Mouse (Mus musculus) spleen, postnatal 10 days (tissue): ENCODE measurements around the gene Drg1.
A peak's percentile ranks its signal among the peaks of the same experiment; 100 is the strongest.
"Not testable (repeated sequence)": the region's sequence is repeated elsewhere in the genome, so short reads cannot be mapped to it uniquely, and the experiment has no call there.

Experiments
- DNase-seq, 2 experiments: peaks; one replicate each; pipeline ENCODE4 v3.0.0; 2021 to 2022; ENCODE audit warnings: low spot score in 2 of 2

The Drg1 gene

DNA sequence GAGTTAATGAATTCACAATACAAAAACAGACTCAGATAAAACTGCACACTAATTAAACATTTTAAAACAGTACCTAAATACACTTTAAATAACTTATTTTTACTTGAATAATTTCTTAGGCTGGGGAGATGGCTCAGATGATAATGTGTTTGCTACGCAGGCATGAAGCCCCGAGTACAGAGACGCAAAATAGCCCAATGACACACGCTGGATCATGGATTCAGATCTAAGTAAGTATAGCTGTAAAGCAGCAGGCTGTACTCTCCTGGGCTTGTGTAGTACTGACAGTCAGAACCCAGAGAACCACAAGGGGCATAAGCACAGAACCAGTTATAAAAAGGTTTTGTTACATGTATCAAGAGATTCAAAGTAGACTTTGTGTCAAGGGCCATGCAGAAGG is 99.1 kb downstream of the Drg1 start:
- not testable (repeated sequence) for DNase-seq

DNA sequence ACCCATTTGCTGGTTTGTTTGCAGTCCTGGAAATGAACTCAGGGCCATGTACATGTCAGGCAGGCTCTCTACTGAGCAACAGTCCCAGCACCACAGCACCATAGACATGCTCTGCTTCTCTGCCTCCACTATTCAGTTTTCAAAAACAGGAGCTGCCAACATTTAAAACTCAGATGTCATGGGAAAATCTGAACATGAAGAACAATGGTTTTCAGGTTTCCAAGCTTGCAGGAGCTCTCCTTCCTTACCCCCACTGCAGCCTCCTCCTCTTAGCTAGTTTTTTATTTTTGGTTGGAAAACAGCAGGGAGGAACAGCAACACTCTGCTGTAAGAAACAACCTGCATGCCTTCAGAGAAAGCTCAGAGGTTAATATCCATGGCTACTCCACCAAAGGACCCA is 99.9 kb downstream of the Drg1 start:
- DNase-seq, result not testable (repeated sequence)

DNA sequence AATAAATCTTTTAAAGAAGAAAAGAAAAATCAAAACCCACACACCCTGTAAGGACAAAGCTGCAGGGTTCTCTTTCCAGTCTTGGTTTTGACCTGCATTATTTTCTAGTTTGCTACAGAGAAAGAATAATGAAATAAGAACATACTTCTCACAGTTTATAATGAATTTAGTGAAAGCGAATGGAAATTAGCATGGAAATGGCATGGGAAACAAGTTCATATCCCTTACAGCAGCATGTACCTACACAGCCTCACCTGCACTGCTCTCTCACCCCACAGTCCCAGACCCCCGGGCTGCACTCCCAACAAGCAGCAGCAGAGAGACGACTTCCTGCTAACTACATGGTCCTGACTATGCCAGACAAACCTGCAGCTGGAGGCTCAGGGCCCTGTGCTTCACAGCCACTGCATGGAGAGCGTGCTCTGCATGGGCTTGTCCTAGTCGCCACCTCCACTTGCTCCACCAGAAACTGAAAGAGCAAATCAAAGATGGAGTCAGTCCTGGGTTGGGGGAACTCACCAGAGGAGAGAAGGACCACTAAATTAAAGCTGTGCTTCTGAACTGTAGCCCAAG is 100.9 kb downstream of the Drg1 start:
- DNase-seq, result not testable (repeated sequence)

DNA sequence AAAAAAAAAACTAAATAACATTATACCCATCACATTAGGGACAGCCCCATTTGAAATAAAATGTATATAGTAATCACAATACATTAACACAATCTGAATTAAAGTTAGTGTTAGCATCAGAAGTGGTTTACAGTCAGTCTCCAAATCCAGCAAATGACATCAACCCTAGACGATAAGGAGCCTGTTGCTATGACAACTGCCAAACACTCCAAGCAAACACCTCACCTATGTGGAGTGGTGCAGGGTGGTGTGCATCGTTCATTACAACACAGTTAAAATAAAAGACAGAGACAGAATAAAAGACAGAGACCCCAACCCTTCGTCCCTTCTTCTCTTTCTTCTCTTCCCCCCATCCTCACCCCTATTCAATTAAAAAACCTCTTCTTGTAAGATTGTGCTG is 102.6 kb downstream of the Drg1 start:
- not testable (repeated sequence) for DNase-seq

DNA sequence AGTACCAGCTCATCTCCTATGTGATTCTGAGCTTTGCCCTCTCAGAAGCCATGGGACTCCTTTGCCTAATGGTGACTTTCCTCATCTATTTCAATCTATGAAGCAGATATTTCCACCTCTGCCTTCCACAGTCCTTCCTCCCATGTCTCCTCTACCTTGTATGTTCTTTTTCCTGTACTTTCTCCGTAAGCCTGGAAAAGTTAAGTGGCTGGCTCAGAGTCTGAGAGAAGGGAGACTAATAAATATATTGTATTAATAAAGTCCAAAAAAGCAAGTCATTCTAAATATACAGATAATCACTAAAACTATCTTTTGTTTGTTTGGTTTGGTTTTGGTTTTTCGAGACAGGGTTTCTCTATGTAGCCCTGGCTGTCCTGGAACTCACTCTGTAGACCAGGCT is 103.1 kb downstream of the Drg1 start:
- DNase-seq, result peak; percentile 49 to 51

DNA sequence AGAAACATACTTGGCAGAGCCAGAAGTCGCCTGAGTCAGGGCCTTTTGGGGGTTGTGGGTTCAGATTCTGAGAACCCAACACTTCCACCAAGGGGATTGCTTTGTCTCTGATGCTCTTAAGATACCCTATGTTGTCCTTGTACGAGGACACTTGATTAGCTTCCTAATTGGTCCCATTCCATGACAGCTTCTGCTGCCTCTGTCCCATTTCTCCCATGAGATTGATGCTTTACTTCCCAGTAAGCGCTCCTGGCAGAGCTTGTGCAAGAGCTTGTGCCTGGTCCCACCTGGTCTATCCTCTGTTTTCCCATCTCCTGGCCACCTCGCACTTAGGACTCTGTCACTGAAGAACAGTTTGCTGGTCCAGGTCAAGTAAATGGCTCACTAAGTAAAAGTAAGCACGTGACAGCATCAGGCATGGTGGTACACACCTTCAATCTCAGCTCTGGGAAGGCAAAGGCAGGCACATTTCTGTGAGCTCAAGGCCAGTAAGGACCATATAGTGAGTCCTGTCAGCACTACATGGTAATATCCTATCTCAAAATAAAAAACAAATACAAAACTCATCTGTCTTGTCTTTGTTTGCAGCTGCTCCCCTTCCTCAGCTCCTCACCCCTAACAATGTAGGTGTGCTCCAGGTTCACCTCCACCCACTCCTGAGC is 103.8 kb downstream of the Drg1 start:
- DNase-seq, result peak; percentile 56 to 80

DNA sequence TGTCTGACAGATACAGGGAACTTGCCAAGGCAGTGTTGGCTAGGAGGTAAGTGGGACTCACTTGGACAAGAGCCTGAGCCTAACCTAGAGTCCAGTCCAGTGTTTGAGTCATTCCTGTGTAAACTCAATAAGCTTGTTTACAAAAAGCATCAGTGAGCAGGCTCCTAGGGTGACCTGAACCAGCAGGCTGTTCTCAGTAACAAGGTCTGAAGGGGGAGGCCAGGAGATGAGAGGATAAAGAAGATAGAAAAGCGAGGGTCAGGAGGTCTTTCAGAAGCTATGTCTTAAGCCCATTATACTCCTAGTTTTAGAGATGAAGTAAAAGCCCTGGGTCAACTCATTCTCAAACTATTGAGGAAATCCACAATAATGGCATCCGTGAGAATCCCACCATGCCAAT is 104.8 kb downstream of the Drg1 start:
- peak; percentile 62 to 71 for DNase-seq

DNA sequence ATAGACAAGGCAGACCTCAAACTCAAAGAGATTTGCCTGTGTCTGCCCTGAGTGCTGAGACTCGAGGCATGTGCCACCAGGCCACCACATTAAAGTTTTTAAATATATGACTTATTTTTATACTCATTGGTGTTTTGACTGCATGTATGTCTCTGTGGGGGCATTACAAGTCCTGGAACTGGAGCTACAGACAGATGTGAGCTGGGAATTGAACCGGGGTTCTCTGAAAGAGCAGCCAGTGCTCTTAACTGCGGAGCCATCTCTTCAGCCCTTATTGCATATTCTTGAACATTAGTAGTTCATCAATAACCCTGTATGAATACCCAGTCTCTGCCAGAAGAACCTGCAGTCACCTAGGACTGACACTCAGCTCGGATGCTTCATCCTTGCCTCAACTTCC is 107.4 kb downstream of the Drg1 start:
- DNase-seq, result not testable (repeated sequence)

DNA sequence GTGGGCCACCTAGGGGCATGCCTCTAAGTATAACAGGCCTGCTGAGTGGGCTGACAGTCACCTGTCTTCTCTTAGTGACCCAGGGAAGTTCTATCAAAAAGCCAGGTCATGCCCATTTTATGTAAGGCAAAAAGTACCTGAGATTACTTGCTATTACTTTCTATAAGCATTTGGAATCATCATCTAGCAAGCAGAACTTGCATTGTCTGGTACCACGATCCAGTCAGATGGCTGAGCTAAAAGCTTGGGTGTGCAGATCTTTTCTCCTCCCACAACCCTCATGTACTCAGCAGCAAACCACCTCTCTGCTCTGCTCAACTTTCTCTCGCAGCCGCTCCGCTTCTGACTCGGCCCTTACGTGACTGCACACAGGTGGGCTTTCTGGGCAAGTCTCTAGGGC is 108.2 kb downstream of the Drg1 start:
- DNase-seq, result peak in 1 of 2 experiments; percentile 37

DNA sequence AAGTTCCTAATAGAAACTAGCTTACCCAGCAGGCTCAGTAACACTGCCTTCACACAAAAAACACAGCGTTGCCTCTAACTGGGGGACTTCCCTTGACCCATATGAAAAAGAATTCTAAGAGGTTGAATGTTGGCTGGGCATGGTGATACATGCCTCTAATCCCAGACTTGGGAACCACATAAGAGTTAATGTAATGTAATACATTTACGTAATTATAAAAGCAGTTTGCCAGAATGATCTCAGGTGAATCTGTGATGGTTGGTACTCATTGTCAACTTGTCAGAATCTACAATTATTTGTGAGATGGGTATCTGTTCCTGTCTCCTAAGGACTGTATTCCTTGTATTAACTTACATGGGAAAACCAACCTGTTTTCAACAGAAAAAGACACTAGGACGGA is 109.2 kb downstream of the Drg1 start:
- not testable (repeated sequence) for DNase-seq

DNA sequence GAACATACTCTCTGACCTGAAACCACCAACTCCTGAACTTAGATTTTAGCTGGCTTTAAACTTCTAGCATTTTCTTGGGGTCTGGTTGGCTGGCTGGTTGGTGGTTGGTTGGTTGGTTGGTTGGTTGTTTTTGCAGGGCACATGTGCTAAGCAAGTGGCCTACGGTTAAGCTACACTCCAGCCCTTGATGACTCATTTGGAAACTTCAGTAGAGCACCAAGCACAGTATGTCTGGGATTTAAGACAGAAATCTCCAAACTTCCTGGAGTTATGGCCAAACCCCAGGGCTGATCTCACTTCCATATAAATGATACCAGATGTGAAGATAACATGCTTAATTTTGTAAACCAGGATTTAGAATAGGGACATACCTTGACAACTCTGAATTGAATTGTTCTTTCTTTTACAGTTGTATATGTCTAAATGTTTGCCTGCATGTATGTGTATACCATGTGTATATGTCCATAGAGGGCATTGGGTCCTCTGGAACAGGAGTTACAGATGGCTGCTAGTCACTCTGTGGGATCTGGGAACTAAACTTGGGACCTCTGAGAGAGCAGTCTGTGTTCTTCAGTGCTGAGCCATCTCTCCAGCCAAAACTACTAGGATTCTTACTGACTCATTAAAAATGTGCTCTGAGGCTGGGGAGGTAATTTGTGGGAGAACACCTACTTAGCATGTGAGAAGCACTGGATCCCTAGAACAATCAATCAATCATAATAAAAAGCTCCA is 112.4 kb downstream of the Drg1 start:
- DNase-seq, result peak; percentile 67 to 77

DNA sequence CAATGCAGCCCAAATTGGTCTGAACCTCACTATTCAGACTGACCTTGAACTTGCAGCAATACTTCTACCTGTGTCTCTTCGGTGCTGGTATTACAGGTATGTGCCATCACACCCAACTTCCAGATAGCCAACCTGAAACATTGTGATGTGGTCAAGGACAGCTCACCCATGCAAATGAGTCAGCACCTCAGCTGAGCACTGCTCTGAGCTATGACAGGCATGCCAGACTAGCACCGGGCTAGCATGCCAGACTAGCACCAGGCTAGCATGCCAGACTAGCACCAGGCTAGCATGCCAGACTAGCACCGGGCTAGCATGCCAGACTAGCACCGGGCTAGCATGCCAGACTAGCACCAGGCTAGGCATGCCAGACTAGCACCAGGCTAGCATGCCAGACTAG is 114.9 kb downstream of the Drg1 start:
- peak in 1 of 2 experiments; percentile 33 for DNase-seq

DNA sequence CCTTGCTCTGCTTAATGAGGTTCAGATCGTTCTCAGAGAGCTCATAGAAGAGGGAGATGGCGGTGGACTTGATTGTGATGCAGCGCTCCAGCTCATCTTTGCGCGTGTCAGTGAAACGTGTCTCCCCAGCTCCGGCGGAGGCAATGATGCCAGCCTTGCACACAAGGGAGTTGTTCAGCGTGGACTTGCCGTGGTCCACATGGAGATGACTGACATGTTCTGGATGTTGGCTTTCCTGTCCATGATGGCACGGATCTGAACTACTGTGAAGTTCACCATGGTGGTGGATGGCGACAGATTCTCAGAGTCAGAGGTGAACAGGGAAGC is 115.6 kb downstream of the Drg1 start:
- DNase-seq, result not testable (repeated sequence)

DNA sequence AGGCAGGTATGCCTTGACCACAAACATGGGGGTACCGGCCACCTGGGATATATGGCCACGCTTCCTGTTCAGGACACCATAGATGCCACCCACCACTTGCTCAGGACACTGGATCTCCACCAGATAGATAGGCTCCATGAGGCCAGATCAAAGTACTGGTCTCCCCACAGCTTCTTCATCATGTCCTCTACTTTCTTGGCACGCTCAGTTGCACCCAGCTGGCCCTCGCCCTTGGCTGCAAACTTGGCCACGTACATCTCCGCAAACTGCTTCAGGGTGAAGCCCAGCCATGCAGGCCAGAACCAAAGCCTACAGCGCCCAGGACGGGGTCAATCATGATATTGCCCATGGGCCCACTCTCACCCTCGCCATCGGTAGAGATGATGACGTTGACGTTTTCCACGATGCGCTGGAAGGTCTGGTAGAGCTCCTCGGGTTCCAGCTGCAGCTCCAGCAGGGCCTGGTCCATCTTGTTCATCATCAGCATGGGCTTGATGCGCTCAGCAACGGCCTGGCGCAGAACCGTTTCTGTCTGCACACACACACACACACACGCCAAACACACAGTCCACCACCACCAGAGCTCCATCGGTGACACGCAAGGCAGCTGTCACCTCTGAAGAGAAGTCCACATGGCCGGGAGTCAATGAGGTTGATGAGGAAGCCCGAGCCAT is 116.1 kb downstream of the Drg1 start:
- DNase-seq, result peak in 1 of 2 experiments; percentile 56

DNA sequence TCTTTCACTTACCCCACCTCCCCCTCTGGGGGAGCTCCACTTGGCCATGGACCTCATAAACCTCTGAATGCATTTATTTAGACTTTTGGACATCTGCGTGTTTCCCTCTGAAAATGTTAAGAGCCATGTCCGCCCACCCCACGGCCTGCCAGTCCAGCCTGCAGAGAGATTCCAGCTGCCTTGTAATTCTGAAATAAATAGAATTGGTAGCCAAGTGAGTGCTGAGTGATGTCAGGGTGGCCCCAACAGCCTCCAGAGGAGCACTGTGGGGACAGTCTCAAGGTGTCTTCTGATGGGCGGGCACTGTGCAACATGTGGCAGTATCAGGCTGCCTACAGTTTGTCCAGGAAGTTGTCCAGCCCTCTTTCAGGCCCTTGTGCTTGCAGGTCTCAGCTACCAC is 116.7 kb downstream of the Drg1 start:
- not testable (repeated sequence) for DNase-seq

DNA sequence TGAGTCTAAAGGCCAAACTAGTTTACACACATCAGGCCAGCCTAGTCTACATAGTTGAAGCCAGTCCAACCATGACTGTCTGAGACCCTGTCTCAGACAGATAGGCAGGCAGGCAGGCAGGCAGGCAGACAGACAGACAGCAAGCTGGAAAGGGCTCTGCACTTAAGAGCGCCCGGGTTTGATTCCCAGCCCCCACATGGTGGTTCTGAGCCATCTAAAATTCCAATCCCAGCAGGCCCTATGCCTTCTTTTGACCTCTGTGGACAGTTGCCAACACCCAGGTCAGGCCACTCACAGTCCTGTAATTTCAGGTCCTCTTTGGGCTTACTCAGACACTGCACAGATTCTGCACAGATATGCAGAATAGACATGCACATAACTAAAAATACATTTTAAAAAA is 119.4 kb downstream of the Drg1 start:
- not testable (repeated sequence) for DNase-seq

DNA sequence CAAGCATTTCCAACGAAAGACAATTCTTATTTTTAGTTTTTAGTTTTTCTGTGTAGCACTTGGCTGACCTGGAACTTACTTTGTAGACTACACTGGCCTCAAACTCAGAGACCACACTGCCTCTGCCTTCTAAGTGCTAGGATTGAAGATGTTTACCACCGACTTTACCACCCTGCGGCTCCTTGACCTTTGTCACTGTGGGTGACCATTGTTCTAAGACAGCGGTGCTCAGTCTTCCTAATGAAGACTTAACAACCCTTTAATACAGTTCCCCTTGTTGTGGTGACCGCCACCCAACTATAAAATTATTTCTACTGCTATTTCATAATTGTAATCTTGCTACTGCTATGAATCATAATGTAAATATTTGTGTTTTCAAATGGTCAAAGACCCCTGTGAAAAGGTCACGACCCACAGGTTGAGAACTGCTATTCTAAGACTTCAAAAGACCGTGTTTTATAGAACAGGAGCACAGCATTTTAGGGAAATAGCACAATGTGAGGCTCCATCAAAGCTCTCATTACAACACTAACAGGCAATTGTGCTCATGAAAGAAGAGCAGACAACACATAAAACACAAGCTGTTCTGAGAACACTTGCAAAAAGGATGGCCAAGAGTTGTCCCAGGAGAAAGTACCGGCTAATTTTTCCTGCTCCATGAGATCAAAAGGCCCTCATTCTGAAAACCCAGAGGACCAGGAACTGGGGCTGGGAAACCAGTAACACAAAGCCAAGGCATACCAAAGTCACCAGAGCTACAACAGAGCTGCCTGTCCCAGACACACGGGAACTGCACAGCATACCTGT is 120.7 kb downstream of the Drg1 start:
- peak in 1 of 2 experiments; percentile 40 for DNase-seq

DNA sequence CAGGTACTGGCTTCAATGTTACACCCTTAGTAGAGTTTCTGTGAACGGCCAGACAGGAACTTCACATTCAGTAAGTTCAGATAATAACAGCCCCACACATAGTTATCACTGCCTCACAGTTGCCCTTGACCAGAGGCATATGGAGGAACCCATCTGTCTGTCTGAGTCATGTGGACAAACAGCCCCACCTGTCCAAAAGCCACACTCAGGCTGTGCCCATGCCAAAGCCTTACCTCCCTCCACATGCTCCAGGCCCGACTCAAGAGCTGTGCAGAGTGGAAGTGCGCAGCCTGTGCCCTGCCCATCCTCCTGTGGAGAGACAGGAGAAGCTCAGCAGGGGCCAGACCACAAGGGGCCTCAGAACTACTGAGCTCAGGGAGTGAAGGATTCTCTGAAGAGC is 122.2 kb downstream of the Drg1 start:
- DNase-seq, result not testable (repeated sequence)

DNA sequence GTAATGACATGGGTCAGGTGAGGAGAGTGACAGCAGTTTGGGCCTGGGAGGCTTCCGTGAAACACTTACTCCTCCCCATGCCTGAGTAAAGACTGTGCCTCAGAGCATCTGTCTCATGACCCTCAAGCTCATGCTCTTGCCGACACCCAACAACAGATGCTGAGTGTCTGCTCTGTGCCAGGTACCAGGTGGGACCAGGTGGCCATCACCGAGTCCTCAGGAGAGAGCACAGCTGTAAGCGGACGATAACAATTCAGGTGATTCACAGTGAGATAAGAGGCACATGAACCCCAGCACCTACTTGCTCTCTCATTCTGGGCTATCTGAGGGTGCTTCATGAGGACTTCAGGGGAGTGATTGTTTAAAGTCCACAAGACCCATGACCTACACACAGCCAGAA is 123.8 kb downstream of the Drg1 start:
- DNase-seq, result peak; percentile 80 to 90

DNA sequence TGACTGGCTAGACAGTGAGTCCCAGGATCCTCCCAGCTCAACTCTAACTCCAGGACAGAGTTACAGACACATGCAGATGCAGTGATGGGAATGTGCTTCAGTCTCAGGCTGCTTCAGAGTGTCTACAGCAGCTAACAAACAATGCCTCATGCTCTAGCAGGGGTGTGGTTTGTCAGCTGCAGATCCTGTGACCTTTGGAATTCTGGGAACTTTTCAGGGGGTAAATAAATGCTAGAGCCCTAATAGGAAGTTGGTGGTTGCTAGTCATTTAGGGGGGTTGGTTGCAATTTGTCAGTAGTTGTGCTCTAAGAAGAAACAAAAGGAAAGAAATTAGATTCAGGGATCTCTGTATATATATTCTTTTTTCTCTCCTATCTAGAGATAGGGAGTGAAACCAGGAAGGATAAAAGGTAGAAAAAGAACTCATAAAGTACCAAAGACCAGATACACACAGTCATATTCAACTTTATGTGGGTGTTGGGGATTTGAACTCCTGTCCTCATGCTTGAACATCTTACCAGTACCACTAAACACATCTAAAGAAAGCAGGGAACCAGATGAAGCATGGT is 125.2 kb downstream of the Drg1 start:
- DNase-seq, result not testable (repeated sequence)

DNA sequence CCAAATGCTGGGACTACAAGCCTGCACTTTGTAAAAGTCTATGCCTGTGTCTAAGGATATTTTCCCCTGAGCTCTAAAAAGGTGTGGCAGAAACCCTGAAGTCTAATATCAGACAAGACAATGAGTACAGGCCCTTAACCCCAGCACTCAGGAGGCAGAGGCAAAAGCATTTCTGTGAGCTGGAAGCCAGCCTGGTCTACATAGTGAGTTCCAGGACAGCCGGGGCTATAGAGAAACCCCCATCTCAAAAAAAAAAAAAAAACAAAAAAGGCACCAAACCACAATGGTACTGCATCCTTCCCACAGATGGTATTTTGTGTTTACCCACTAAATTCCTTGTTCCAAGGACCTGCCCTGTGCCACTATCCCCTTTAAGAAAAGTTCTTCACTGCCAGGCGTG is 127.9 kb downstream of the Drg1 start:
- DNase-seq, result peak; percentile 59 to 66
